Mouse (Mus musculus) C2C12 (cell line): ENCODE results near the gene Hnrnph1. TPM values are rescaled to one million over a fixed set of nuclear protein-coding genes. Genes with fewer than 3 reads are reported as not detected.

Source experiments
- H3K27me3 ChIP-seq: one replicate; pipeline ENCODE4 v1.6.1; 2011; ENCODE audit not compliant: control insufficient read depth, insufficient read depth, insufficient read length
- H3K36me3 ChIP-seq: one replicate; pipeline ENCODE4 v1.6.1; 2011; ENCODE audit not compliant: control insufficient read depth, insufficient read depth
- H3K4me3 ChIP-seq: one replicate; pipeline ENCODE4 v1.5.1; 2011; ENCODE audit warnings: mild to moderate bottlenecking, control low read depth; ENCODE audit not compliant: poor library complexity, insufficient read depth, severe bottlenecking
- H3K79me2 ChIP-seq: one replicate; pipeline ENCODE4 v1.6.1; 2011; ENCODE audit not compliant: control insufficient read depth, insufficient read depth
- H3K79me3 ChIP-seq: one replicate; pipeline ENCODE4 v1.6.1; 2011; ENCODE audit warnings: low read depth, control low read depth
- H3ac ChIP-seq: one replicate; pipeline ENCODE3; 2011; ENCODE audit warnings: low read depth; ENCODE audit not compliant: control insufficient read depth, insufficient read length
- CEBPB ChIP-seq: IDR thresholded peaks from one replicate; pipeline ENCODE4 v1.6.1; 2011; ENCODE audit warnings: low read depth, mild to moderate bottlenecking, control low read depth, moderate library complexity
- CTCF ChIP-seq: IDR thresholded peaks from one replicate; pipeline ENCODE4 v1.5.1; 2011; ENCODE audit not compliant: control insufficient read depth, insufficient read depth, insufficient read length
- FOSL1 ChIP-seq: IDR thresholded peaks from one replicate; pipeline ENCODE4 v1.8.0; 2011; ENCODE audit warnings: mild to moderate bottlenecking, low read length; ENCODE audit not compliant: poor library complexity, insufficient read depth, severe bottlenecking
- MAX ChIP-seq: IDR thresholded peaks from one replicate; pipeline ENCODE4 v1.6.1; 2011; ENCODE audit warnings: mild to moderate bottlenecking, control low read depth
- MYOD1 ChIP-seq: IDR thresholded peaks from one replicate; pipeline ENCODE4 v1.6.1; 2011; ENCODE audit warnings: low read depth; ENCODE audit not compliant: control insufficient read depth, insufficient read length
- MYOG ChIP-seq: IDR thresholded peaks from one replicate; pipeline ENCODE4 v1.6.1; 2011; ENCODE audit not compliant: control insufficient read depth, insufficient read length; ENCODE audit errors: extremely low read depth
- USF1 ChIP-seq: IDR thresholded peaks from one replicate; pipeline ENCODE4 v1.6.1; 2011; ENCODE audit warnings: low read depth, mild to moderate bottlenecking, control low read depth, moderate library complexity
- polyA plus RNA-seq: library from polyadenylated mRNA; unstranded; fragments of >200 nt; fragmentation: generic; extraction: Trizol; gene quantifications from one replicate; pipeline ENCODE4 v1.2.1, GENCODE M21; 2012; ENCODE audit warnings: missing spikeins

The Hnrnph1 gene
- polyA plus RNA-seq, 1 experiment: 112 TPM

- Histone ChIP-seq H3ac (no peak overlapping the region), H3K4me3 (no peak overlapping the region), H3K36me3 (peaks cover 47% of the 10 kb centered on the region), H3K27me3 (no peaks in the 10 kb centered on the region), H3K79me3 (no peaks in the 10 kb centered on the region), H3K79me2 (no peaks in the 10 kb centered on the region)
- TF ChIP-seq MAX (no peak), CTCF (no peak), MYOD1 (no peak), MYOG (no peak), FOSL1 (no peak), USF1 (no peak), CEBPB (no peak)
Measured at GRCm38 (mm10) chr11:50391272-50391960, 14.6 kb downstream of the Hnrnph1 start.

GRCm38 (mm10) chr11:50393306-50393705, 16.5 kb downstream of the Hnrnph1 start:
- peaks cover 47% of the 10 kb centered on the region for H3K36me3 ChIP-seq
- TF ChIP-seq MYOG: no peak
- TF ChIP-seq MAX: no peak
- no peak for TF ChIP-seq USF1
- no peak for TF ChIP-seq MYOD1
- no peak for TF ChIP-seq CTCF
- no peak for TF ChIP-seq CEBPB
- no peak for TF ChIP-seq FOSL1
- no peak overlapping the region for H3K4me3 ChIP-seq
- no peaks in the 10 kb centered on the region for H3K79me3 ChIP-seq
- no peaks in the 10 kb centered on the region for H3K79me2 ChIP-seq
- no peaks in the 10 kb centered on the region for H3K27me3 ChIP-seq
- H3ac ChIP-seq: no peak overlapping the region

- no peak overlapping the region for H3ac ChIP-seq
- no peaks in the 10 kb centered on the region for H3K79me2 ChIP-seq
- no peak overlapping the region for H3K4me3 ChIP-seq
- H3K79me3 ChIP-seq: no peaks in the 10 kb centered on the region
- H3K36me3 ChIP-seq: peaks cover 42% of the 10 kb centered on the region
- no peaks in the 10 kb centered on the region for H3K27me3 ChIP-seq
- TF ChIP-seq FOSL1: no peak
- TF ChIP-seq USF1: no peak
- TF ChIP-seq MYOD1: no peak
- no peak for TF ChIP-seq CEBPB
- TF ChIP-seq MAX: no peak
- no peak for TF ChIP-seq MYOG
- TF ChIP-seq CTCF: no peak
Measured at GRCm38 (mm10) chr11:50394731-50395130, 17.9 kb downstream of the Hnrnph1 start.

GRCm38 (mm10) chr11:50396766-50397307, 20.0 kb downstream of the Hnrnph1 start:
- no peak overlapping the region for H3K4me3 ChIP-seq
- peaks cover 53% of the 10 kb centered on the region for H3K36me3 ChIP-seq
- no peaks in the 10 kb centered on the region for H3K79me3 ChIP-seq
- H3K79me2 ChIP-seq: no peaks in the 10 kb centered on the region
- no peaks in the 10 kb centered on the region for H3K27me3 ChIP-seq
- no peak for TF ChIP-seq CTCF
- TF ChIP-seq CEBPB: no peak
- no peak overlapping the region for H3ac ChIP-seq

- H3ac ChIP-seq: no peak overlapping the region
- no peaks in the 10 kb centered on the region for H3K79me3 ChIP-seq
- no peaks in the 10 kb centered on the region for H3K27me3 ChIP-seq
- TF ChIP-seq MYOG: no peak
- no peak for TF ChIP-seq CEBPB
- TF ChIP-seq CTCF: no peak
- TF ChIP-seq MYOD1: no peak
- no peak for TF ChIP-seq USF1
- no peak for TF ChIP-seq FOSL1
- no peak for TF ChIP-seq MAX
- no peak overlapping the region for H3K4me3 ChIP-seq
- H3K79me2 ChIP-seq: no peaks in the 10 kb centered on the region
- H3K36me3 ChIP-seq: peaks cover 55% of the 10 kb centered on the region
Measured at GRCm38 (mm10) chr11:50397316-50397715, 20.5 kb downstream of the Hnrnph1 start.

GRCm38 (mm10) chr11:50398803-50399202, 22.0 kb downstream of the Hnrnph1 start:
- H3K79me3 ChIP-seq: no peaks in the 10 kb centered on the region
- H3K27me3 ChIP-seq: no peaks in the 10 kb centered on the region
- peaks cover 68% of the 10 kb centered on the region for H3K36me3 ChIP-seq
- no peak overlapping the region for H3ac ChIP-seq
- TF ChIP-seq MAX (no peak), MYOG (no peak)
- H3K79me2 ChIP-seq: no peaks in the 10 kb centered on the region
- H3K4me3 ChIP-seq: no peak overlapping the region
